Mouse (Mus musculus) G1E (cell line): ENCODE results near the gene Mef2c.

Source experiments
- CTCF ChIP-seq: IDR thresholded peaks from 2 replicates; pipeline ENCODE4 v1.5.1; 2012; ENCODE audit warnings: low read depth, low read length, inconsistent platforms, mixed read lengths
- GATA2 ChIP-seq: IDR thresholded peaks from 2 replicates; pipeline ENCODE4 v1.6.1; 2012; ENCODE audit warnings: low read depth, low read length, inconsistent platforms, borderline replicate concordance
- POLR2AphosphoS5 ChIP-seq: IDR thresholded peaks from 2 replicates; pipeline ENCODE4 v1.6.1; 2012; ENCODE audit warnings: low read depth, low read length, inconsistent platforms; ENCODE audit not compliant: insufficient replicate concordance
- TAL1 ChIP-seq: conservative IDR thresholded peaks from 2 replicates; pipeline ENCODE4 v1.6.1; 2012; ENCODE audit warnings: low read depth, low read length, inconsistent platforms, mixed read lengths

- no peak for TF ChIP-seq CTCF
- TF ChIP-seq GATA2 = no peak
- no peak for TF ChIP-seq TAL1
- TF ChIP-seq POLR2AphosphoS5 = no peak
Observed at GRCm38 (mm10) chr13:83524159-83524901, 20.5 kb downstream of the Mef2c start.
